Comparison of ENCODE assay signal across 24 mouse cellular contexts in genomic region chr19:9060103-9060502, GRCm38 (mm10). TPM values are rescaled to one million over a fixed set of nuclear protein-coding genes. Genes with fewer than 3 reads are reported as not detected.
DNase-seq lines count a peak whose midpoint lies in the region; ATAC-seq and TF ChIP-seq lines count a peak whose summit lies in the region.
"Had no signal": no experiment of that assay in that cellular context is flagged by ENCODE, and none has a peak within 500 bp of the region (broad histone marks: within the 10 kb centered on the region; RNA-seq: fewer than 3 reads in every experiment).

No protein-coding gene starts in this region.

- ATAC-seq in Patski: peak; percentile 31
- ATAC-seq: forebrain, embryonic 13.5 days; liver, embryonic 12.5 days had no signal

- in situ Hi-C loops in Patski (cut with MboI; ENCODE audit: low pct_unique_long_range_greater_than_20kb): no loop called here

- no peak for TF ChIP-seq CTCF in Patski (IDR thresholded peaks at IDR 0.05)

- no peaks in the 10 kb centered on the region for H3K27me3 ChIP-seq in Patski
- H3K27me3 ChIP-seq: embryonic facial prominence, embryonic 15.5 days; forebrain, embryonic 13.5 days; heart, embryonic 12.5 days; kidney, embryonic 15.5 days; liver, embryonic 12.5 days; megakaryocyte, embryonic 14.5 days; stomach, embryonic 15.5 days had no signal

- CTCF ChIA-PET in Patski (lab: Charles Lee): interaction anchor here (1.2 to 1.7 kb wide), 3 partner anchors 20 to 68 kb away, joined by 3 to 4 read pairs (median 4); no protein-coding TSS in a partner anchor

- POLR2A ChIA-PET in Patski (lab: Charles Lee): interaction anchor here (0.7 to 1.4 kb wide), 3 partner anchors 27 to 69 kb away, joined by 3 to 5 read pairs (median 3); no protein-coding TSS in a partner anchor

- DNase-seq in heart, adult 11 months: peak; percentile 94
- DNase-seq in heart, postnatal 25 days (ENCODE audit: low spot score): no peak
- DNase-seq in 3134 (ENCODE audit: extremely low read depth, insufficient read length, low spot score): peak; percentile 80
- DNase-seq in Patski (ENCODE audit: low read depth, low spot score): no peak
- peak; percentile 67 for DNase-seq in lung, postnatal 36 days
- DNase-seq in thymus, postnatal 4 days: no peak
- DNase-seq in kidney, postnatal 36 days: no peak
- DNase-seq: cerebellum, adult 11-12 months; left cerebral cortex, postnatal 4 days; retina, postnatal 1 day; spleen, adult 18-20 months had no signal

- intact Hi-C loops in heart, postnatal 25 days (cut with DNase I): no loop called here

RNA-seq across cellular contexts. Expression of gene Scgb1a1, which starts 27.7 kb away (rescaled TPM):
- 1 to 10 TPM in 1 of 2 experiments, not detected in 1; 3.6 TPM for total RNA-seq in heart, postnatal 25 days (2021)
- not detected for polyA plus RNA-seq in Patski (2021)
- total RNA-seq: adrenal gland, postnatal 36 days; G1E; hematopoietic stem cell, adult 5-6 weeks; layer of hippocampus, adult 18-20 months; neutrophil, adult 5-6 weeks had no signal
- polyA plus RNA-seq: forebrain, embryonic 13.5 days; G1E; heart, embryonic 12.5 days; intestine, embryonic 14.5 days; kidney, embryonic 15.5 days; liver, embryonic 12.5 days; stomach, embryonic 15.5 days had no signal

Comparison
In these comparisons a context has a peak if more than half of its experiments do, and no peak if none do; other contexts are left out.
1. DNase-seq: peak in heart, adult 11 months (single experiment), 3134 (single experiment) and lung, postnatal 36 days (single experiment); none in heart, postnatal 25 days (single experiment), Patski (single experiment), thymus, postnatal 4 days (single experiment) and kidney, postnatal 36 days (0 of 2).